Mouse (Mus musculus) naive thymus-derived CD4-positive, alpha-beta T cell, adult 2 months (primary cell): Measurements from ENCODE around the gene Tes.
"Not testable (repeated sequence)": the region's sequence is repeated elsewhere in the genome, so short reads cannot be mapped to it uniquely, and the experiment has no call there.

Experiments used
- DNase-seq: peaks from one replicate; pipeline ENCODE4 v3.0.0-alpha.2; 2011; ENCODE audit warnings: low read depth

The Tes gene

DNA sequence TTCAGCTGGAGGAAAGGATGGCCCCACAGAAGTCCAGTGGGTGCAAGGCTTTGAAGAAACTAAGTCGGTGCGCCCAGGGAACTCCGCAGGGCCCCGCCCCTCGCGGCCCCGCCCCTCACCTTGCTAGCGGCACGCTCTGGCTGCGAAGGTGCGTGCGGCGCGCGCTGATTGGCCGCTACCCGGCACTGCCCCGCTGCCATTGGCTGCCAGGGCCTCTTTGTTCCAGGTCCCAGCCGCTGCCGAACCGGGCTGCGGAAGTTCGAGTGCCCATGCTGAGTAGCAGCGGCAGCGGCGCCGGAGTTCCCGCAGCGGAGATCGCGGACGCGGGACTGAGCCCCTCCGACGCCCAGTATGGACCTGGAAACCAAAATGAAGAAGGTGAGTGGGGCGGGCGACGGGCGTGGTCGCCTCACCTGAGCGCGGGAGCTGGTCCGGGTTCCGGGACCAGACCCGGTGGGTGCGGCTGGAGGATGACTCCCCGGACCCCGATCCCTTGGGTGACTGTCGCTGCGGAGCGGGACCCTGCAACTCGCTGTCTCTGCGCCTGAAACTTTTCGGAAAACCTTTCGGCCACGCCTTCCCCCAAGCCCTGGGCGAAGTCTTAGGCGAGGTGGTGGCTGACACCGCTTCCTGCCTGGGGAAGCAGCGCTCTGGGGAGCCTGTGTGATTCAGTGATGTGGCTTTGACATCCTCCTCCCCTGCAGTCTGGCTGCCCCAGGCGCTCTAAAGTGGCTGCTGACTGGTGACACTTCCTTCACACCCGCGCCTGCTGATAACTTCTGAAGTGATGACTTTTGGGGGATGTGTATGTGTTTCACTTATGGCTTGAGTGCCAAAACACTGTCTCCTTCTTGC, at the start of gene Tes:
TSS of gene Tes (plus strand) at position 214 of the 855 bp plus-strand sequence.
- DNase-seq, result peak; percentile 94

DNA sequence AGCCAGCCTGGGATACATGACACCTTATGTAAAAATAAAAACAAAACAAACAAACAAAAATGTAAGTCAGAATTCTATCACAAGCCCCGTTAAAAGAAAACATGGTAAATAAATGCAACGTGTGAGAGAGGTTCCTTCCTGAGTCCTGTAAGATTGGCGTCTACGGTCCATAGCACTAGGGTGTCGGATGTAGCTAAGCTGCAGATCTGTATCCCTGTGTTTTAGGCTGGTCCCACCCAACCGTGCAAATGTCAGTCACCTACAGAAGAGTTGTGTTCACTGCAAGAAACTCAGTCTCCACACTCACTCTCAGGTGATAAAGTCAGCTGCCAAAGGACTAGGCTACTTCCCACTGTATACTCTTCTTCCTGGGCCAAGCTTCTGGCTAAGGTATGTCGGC, 39.1 kb upstream of the Tes start:
- DNase-seq, result no peak

DNA sequence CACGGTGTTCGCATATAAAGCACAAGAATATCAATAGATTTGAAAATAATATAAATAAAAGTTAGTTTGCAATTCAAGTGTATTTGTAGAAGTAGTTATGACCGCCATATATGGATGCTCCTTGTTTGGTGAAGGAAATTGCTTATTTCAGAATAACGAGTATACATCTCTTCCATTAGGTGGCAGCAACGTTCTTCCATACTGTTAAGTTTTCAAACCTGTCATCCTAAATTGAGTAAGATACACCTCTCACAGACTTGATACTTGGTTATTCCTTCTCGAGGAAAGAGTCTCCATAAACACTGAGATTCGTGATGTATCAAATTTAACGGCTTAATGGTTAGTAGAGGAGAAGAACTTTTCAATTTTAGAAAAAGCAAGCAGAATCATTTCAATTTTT, 37.4 kb upstream of the Tes start:
- peak; percentile 78 for DNase-seq

DNA sequence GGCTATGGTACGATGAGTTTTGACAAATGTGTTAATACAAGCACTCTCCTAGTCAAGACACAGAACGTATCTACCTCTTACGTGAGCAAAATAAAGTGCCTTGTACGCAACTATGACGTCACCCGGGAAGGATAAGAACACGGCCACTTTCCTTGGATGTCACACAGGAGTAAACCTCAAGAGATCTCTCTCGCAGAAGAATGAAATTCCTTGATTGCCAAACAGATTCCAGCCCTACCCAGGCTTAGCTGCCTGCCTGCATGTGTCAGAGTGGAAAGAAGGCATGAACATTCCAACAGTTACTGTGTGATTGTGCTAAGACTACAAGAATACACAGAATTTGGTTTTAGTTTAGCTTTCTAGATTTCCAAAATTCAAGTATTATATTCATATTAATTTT, 36.1 kb upstream of the Tes start:
- no peak for DNase-seq

DNA sequence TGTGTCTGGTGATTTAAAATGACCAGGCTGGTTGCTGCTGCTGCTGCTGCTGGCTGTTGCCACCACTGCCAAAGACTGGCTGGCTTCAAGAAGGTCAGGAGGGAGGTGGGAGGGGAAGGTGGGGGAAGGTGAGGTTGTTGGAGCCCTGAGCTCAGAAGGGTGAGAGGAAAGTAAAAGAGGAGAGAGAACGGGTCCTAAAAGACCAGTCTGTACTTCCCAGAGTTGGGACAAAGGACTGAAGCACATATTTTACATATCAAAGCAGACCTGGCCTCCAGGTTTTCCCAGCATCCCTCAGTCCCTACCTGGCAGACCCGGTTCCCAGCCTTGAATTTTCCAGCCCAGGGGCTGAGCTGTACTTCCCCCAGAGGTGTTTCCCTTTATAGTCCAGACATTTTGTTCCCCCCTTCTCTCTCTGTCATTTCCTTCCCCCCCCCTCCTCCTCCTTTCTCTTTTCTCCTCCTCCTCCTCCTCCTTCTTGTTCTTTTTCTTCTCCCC, 32.7 kb upstream of the Tes start:
- no peak for DNase-seq

DNA sequence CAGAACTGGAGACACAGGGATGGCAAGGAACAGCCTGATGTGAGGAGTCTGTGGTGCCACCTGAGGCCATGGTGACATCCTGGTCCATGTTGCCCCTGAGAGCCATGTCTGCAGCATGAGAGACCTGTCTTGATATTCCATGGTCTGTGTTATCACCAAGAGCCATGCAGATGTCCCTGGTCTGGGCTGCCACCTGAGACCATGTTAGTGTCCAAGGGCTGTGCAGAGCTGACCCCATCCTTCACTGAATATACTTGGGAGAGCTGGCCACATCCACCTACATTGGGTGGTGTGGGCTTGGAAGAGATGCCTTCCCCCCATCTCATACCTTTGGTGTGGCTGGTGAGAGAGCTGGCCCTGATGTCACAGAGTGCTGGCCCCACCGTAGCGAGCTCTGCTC, 30.9 kb upstream of the Tes start:
- no peak for DNase-seq

DNA sequence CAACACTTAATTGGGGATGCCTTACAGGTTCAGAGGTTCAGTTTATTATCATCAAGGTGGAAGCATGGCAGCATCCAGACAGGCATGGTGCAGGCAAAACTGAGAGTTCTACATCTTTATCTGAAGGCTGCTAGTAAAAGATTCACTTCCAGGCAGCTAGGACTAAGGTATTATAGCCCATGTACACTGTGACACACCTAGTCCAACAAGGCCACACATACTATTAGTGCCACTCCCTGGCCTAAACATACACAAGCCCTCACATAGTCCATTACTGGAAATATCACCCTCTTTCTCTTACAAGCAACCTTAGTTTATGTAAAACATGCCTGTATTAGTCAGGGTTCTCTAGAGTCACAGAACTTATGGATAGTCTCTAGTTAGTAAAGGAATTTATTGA, 29.7 kb upstream of the Tes start:
- no peak for DNase-seq

DNA sequence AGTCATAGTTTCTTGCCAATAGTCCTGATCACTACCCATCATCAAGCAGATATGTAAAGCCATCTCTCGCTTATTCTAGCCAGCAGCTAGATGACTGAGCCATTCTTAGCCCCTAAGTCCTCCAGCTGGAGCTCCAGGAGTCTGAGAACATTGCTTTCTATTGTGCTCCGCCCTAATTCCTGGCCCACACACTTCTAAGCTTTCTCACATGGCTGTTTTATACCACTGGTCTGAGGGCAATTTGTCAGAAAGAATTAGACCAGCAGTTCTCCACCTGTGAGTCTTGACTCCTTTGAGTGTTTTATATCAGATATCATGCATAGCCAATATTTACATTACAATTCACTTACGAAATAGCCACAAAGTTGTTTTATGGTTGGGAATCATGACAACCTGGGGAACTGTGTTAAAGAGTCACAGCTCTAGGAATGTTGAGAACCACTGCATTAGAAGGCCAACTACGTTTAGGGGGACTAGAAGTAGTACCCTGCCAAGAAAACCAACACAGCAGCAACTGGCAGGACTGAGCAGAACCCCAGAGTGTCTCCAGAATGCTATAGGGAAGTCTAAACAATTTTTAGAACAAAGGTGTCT, 13.4 kb upstream of the Tes start:
- no peak for DNase-seq

DNA sequence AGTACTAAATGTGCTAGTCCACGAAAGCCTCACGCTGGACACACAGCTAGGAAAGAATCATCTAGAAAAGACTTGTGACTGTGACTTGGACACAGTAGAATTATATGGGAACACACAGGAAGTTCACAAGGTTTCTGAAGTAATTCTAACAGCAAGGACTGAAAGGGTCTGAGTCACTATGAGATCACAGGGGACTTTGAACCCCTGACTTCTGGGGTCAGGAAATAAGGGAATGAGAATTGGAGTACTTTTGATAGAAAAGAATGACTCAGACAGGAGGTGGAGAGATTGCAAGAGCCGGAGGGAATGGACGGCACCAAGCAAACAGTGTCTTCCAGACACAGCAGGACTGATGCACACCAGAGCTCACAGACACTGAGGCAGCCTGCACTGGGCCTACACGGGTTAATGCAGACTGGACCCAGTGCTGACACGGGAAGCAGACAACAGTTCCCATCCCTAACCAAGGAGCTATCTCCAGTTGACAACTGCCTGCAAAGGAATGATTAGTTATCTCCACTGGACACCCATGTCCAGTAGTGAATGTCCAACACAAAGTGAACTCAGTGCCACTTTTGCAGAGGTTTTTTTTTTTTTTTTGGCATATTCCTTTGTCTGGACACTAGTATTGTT, 11.8 kb upstream of the Tes start:
- DNase-seq, result no peak

DNA sequence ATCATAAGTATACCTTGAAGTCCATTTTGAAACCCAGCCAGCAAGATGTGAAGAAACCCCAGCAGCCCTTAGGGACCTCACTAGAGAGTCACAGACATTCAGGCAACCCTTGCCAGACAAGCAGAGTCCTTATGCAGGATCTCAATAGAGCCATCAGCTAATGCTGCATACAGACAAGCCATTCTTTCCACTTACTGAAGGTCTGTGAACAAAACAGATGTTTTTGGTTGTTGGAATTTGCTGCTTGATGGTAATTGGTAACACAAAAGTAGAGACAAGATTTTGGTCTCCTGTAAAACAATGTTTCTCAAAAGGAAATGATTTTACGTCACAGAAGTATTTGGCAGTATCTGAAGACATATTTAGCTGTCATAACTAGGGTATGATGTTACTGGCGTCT, 10.2 kb upstream of the Tes start:
- DNase-seq, result no peak

DNA sequence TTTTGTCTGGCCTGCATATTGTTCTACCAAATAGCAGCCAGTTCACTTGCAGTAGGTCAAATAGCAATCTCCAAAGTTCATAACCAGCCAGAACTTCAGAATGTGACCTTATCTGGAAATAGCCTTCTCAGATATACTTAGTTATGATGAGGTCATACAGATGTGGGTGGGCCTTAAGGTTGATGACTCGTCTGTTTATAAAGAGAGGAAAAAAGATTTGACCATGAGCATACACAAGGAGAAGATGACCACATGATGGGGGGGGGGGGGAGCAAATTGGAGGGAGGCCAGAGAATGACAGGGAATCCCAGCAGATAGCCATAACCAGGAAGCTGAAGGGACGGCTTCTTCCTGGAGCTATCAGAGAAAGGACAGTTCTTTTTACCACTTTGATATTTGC, 9.3 kb upstream of the Tes start:
- no peak for DNase-seq

DNA sequence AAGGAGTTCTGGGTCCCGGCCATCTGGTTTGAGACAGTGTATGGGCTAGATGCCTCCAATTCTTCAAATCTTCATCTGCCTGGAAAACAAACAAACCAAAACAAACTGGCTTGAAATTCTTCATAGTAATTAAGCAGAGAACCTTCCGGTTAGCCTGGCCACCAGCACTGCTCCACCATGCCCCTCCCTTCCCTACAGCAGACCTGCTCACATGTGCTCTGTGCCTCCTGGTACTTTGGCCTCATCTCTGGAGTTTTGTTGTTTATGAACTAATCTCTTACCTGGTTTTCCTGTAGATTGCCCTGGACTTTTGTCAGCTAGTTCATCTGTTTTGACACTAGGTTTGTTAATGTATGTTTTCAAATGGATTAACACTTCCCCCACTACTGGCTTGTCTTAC, 5.4 kb upstream of the Tes start:
- no peak for DNase-seq

DNA sequence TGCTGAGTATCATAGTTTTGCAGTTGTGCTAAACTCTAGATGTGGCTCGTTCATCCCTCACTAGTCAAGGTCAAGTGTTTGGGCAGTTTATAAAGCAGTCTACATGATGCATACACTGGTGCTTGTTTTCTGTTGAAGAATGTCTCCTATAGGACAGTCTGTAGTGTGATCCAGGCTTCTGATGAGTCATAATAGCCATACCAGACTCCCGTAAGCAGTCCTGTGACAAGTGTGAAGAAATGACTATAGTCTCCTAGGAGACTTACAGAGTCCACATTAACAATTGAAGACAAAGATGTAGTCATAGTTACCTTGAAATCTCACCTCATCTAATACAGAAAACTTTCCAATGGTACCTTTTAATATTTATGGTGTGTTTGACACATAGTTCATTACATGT, 4.8 kb upstream of the Tes start:
- DNase-seq, result no peak

DNA sequence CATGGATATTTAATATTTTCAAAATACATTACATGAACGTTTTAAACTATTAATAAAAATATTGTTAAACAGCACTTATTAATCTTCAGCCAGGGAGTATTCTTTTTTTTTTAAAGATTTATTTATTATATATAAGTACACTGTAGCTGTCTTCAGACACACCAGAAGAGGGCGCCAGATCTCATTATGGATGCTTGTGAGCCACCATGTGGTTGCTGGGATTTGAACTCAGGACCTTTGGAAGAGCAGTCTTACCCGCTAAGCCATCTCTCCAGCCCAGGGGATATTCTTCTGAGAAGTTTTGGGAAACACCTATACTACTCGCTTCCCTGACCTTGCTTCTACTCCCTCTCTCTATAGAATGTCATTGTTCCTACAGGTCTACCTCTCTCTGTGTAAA, 3.1 kb upstream of the Tes start:
- DNase-seq, result not testable (repeated sequence)

DNA sequence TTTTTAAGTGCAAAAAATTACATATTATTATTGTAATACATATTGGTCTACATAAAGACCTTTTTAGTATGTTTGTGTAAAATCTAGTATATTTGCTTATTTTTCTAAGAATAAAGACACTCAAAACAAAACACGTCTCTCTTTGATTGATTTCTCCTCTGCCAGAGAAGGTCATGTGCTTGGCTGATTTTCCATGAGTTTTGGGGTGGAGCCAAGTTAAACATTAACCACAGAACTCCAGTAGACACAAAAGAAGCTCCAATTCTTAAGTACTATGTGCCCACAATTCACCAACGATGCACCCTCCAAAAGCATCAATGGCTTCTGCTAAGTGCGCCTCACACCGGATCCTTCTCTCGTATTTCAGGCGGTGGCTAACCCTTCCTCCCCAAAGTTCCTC, 2.6 kb upstream of the Tes start:
- no peak for DNase-seq

DNA sequence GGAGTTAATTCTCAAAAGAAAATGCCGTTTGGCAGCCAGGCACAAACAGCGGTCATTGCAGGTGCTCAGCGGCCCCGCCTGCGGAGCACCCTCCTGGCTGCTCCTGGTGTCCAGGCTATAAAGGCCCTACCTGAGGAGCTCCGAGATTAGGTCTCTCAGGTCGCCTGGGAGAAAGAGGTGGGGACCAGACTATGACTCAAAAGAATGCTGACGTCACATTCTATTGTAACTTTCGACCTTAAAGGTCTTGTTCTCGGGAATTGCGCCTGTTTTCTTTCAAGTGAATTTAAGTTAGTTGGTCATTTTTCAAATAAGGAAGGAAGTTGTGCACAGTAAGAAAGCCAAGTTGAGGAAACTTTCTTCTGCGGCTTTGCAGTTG, 831 bp downstream of the Tes start:
- no peak for DNase-seq

DNA sequence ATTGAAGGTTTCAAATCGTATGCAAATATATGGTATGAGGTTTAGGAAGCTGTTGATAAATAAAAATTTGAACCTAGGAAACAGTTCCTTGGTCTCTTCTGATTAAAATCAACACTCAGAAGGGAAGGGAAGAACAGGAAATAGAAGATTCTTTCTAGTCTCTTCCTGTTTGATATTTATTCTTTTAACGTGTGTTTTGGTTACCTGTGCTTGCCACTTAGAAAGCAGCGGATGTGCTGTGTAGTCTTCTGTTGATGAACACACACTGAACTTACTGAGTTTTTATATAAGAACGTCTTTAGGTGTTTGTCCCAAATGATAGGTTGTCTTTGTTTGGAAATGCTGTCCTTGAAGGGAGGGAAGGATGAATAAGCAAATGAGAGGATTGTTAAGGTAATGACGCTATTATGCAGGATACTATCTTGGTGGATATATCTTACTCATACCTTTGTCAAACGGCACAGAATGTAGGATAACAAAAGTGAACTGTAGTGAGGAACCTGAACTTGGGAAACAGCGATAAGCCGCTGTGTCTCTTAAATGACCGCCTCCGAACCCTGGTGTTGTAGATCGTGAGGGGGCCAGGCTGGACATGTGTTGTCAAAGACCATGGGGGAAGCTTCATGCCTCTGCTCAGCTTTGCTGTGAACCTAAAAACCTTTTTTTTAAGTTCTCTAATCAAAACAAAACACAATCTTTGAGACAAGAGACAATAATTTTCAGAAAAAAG, 1.4 kb downstream of the Tes start:
- peak; percentile 79 for DNase-seq

DNA sequence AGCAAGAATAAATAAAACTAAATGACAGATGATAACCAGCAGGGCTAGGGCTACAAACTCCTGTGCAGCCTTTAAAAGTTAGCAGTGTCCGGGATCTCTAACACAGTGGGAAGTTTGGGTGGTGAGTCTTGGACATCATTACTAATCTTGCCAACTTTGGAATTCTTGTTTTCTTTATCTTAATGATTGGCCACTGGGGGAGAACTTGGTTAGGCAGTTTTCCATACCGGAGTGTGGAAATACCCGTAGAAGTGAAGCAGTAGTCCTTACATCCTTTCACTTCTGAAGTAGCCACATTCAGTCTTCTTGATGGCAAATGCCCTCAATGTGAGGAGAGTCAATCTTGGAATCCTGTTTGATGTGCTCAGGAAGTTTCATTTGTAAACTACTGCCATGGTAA, 7.0 kb downstream of the Tes start:
- DNase-seq, result no peak

DNA sequence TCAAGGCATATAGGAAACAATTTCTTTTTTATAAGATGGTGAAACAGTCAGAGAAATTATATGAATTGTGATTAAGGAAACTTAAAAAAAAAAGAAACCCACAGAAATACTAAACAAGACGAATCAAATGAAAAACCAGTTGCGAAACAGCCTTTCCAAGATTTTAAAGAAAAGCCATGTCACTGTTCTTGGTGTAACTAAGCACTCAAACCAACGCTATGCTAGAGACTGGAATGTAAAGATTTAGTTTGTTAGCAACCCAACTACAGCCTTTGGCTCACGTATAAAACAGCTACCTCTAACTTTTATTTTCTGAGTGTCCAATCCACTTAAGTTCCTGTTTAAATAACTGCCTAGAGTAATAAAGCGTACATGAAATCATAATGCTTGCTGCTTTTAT, 7.4 kb downstream of the Tes start:
- DNase-seq, result no peak

DNA sequence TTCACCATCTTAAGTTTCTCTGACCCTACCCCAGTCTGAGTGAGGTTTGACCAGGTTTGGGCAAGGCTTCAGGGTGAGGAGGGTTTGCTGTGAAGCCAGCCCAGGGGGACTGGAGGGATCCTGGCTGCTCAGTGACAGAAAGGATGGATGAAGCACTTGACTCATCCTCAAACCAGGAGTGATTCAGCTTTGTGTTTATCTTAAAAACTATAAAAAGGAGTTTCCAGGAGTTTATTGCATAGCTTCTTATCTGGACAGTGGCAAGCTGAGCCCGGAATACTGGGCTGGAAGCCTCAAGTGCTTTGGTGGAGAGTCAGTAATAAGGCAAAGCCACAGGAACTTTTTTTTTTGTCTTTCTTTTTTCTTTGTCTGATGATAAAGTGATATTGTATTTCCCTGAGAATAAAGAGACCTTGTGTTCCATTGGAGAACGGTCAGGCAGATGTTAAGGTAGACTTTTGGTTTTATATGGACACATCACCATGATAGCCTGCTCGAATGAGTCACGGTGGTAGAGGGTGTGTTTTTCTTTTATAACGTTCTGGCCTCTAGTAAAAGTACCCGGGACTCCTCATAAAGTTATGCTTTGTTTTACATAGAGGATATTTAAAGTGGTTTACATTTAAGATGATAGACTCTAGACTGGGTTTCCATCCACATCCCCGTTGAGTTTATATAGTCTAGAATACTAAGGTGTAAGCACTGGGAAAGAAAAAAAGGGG, 8.0 kb downstream of the Tes start:
- DNase-seq, result no peak

DNA sequence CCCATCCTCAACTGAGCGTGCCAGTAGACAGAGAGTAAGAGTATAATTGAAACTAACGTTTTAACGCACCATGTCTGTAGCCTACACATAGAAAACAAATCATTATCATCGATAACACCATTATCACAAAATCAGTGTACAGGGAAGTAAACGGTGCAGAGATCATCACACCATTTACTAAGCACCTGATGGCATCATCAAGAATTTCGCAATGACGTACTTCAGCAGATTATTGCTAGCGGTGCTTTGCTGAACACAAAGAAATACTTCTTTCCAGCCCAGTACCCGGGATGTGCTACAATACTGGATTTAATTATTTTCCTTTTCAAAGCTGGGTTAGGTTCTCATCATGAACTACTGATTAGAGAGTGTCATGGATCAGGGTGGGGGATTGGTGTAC, 12.3 kb downstream of the Tes start:
- no peak for DNase-seq

DNA sequence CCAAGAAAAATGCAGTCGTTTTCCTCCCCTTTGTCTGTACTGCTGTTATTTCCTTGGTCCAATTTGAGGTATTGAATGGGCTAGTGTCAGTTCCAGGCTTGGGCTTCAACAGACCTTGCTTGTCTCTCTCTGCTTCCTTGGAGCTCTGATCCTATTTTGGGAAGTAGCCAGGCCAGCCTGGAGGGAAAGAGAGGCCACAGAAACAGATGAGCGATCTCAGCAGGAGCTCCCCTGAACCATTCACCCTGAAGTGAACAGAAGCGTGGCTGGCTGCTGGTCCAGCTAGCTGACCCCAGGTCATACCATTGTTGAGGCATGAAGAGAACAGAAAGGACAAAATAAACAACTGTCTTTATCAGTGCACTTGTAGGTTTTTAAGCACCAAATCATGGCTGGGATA, 12.8 kb downstream of the Tes start:
- DNase-seq, result no peak
